Mouse (Mus musculus) neutrophil, adult 5-6 weeks (primary cell): ENCODE measurements around the gene Hoxa11. TPM values are rescaled to one million over a fixed set of nuclear protein-coding genes. Genes with fewer than 3 reads are reported as not detected.

Experiments
- ATAC-seq: fragments of 151-379, 151-347 bp; 2 replicates; pipeline ENCODE4 v1.8.0; 2017; ENCODE audit warnings: mild to moderate bottlenecking, moderate TSS enrichment; ENCODE audit not compliant: insufficient number of reproducible peaks, poor library complexity, low FRiP score, severe bottlenecking; ENCODE audit errors: extremely low read depth
- total RNA-seq: library from RNA; stranded (forward); fragments of 200-1000 nt; gene quantifications from 2 replicates; pipeline ENCODE4 v1.2.3, GENCODE M21; 2017

Hoxa11 gene
- total RNA-seq, 1 experiment from 2014 or later, result not detected

- no peak for ATAC-seq
These were observed 4.2 kb upstream of the Hoxa11 start for GRCm38 (mm10) chr6:52249826-52250225.

DNA sequence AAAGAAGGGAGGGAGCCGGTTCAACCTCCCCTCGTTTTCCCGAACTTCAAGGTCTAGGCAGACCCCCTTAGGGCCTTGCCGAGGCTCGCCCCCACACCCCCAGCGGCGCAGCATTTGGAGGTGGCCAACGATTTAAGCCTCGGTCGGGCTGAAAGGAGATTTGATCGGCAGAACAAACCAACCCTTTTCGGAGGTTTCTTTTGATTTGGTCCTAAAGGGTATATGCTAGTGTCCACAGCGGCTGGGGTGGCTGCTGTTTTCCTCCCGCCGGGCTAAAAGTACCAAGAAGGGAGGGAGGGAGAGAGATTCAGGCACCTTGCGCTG, 3.8 kb upstream of the Hoxa11 start:
- ATAC-seq, result no peak

DNA sequence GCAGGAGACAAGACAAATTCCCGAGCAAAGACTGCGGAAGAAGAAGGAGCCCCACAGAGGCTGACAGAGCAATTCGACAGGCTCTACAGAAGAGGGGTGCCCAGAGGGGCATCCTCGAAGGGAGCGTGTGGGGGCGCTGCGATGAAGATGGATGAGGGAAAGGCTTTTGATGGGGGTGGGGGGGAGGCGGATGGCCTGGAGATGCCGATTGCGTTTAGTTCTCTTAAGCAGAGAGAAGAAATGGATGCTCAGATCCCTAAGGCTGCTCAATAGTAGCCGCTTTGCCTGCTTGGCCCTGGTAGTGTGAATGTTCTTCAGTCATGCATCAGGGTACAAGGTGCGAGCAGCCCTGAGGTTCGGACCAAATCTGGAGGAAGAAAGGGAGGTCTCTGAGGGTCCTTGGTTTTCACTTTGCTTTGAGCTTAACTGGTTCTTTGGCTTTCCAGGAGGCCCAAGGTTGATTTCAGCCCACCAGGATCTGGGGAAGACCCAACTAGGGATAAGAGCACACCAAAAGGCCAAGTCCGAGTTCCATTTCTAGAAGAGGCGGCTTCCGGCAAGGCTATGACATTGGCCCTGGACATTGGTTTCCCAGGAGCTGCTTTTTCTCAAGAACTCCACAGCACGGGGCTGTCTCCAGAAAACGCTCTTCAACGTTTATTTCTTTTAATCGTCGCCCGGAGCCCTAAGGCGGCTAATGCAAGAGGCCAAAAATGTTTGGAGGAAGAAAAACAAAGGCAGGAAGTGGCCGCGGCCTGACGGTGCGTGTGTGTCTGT, 3.2 kb upstream of the Hoxa11 start:
- no peak for ATAC-seq

GRCm38 (mm10) chr6:52247766-52248637, 2.4 kb upstream of the Hoxa11 start:
- no peak for ATAC-seq

DNA sequence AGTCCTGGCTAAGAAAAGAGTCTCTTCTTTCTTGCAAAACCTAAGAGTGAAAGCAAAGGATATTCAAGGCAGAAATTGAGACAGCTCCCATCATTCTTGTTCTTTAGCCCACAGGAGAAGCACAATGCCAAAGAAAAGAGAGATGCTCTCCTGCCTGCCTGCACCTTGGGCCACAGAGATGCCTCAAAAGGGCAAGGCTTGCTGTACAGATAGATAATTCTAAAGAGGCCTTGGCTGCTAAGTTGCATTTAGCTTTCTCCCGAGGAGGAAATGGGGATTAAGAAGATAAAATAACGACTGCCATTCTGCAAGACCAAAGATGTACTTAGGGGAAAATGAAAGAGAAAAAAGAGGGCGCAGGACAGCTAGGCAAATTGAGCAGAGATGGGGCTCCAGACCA, 1.3 kb upstream of the Hoxa11 start:
- ATAC-seq, result no peak

- 0 out of 2 replicates have a peak, but pooled peaks have one; percentile 27 for ATAC-seq
These were observed 793 bp upstream of the Hoxa11 start for GRCm38 (mm10) chr6:52246403-52246803.

GRCm38 (mm10) chr6:52245040-52245756, 412 bp downstream of the Hoxa11 start:
- ATAC-seq, result no peak

DNA sequence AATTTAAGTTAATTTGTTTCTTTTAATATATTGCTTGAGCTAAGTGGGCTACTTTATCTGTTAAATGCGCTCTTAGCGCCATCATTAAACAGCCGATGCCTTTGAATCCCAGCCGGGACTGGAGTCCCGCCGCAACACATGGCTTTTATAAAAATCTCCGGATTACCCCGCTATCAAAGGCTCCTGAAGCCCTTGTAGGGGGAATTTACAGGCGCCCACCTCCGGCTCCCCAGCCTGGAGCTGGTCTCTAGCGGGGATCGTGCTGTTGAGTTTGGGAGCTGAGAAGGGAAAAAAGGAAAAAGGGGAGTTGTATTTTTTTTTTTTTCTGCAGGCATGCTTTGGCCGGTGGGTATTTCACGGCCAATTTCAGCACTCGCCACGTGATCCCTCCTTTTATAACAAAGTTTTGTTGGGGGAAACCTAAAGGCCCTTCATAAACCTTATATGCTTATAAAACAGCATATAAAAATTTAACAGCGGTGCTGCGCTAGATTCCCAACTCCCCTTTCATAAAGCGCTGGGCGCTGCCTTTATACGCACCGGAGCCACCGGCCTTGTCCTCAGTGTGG, 1.1 kb downstream of the Hoxa11 start:
- no peak for ATAC-seq

GRCm38 (mm10) chr6:52243681-52244121, 1.9 kb downstream of the Hoxa11 start:
- no peak for ATAC-seq

DNA sequence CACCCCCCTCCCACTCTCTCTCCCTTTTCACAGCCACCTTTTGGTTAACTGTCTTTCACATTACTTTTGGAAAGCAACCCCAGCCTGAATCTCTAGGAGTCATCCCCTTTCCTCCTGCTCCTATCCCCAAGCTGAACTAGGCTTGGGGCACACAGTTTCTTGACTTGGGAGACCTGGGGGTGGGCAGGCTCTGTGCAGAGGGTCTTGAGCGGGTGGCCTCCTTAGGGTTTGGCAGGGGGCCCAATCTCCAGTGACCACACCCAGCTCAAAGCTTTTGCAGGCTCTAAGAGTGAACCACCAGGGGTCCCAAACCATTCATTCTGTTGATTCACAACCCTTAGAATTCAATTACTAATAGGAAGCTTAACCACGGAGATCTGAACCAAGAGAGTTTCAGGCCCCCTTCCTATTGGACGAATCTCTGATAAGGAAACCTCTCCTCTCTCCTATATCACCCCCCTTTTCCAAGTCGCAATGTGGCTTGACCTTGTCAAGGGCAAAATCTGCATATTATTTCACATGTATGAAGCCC, 2.7 kb downstream of the Hoxa11 start:
- ATAC-seq, result no peak

- ATAC-seq, result no peak
These were observed 4.5 kb downstream of the Hoxa11 start for GRCm38 (mm10) chr6:52241001-52241621.

DNA sequence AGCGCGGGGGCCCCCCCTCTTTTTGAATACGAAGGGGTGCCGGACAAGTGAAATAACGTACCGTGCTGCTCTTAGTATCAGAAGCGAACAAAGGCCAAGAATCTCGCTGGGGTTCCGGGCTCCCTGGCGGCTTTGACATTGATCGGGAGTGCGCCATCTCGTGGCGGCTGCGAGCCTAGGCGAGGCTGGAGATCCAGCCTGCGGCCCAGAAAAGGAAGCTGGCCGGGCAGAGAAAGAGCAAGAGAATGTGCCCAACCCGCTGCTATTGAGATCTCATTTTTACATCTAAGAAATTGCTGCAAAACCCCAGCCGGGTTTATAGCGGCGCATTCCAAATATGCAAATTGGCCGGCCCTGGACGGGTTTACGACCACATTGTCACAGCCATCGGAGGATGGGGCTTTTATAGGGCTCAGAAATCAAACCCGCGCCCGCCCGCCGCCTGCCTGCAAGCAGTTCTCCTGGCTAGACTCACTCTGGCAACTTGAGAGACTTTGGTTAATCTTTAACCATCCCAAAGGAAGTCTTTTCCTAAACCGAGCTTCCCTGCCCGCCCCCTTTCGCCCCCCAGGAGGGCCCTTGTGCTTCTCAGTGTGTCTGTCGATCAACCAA, 5.1 kb downstream of the Hoxa11 start, which contains the start of gene Hoxa10:
Gene Hoxa10, minus strand, starts transcription at position 466 of the 612 bp plus-strand sequence.
- peak; percentile 68 for ATAC-seq

- ATAC-seq, result no peak
These were observed 5.8 kb downstream of the Hoxa11 start for GRCm38 (mm10) chr6:52239625-52240388.

DNA sequence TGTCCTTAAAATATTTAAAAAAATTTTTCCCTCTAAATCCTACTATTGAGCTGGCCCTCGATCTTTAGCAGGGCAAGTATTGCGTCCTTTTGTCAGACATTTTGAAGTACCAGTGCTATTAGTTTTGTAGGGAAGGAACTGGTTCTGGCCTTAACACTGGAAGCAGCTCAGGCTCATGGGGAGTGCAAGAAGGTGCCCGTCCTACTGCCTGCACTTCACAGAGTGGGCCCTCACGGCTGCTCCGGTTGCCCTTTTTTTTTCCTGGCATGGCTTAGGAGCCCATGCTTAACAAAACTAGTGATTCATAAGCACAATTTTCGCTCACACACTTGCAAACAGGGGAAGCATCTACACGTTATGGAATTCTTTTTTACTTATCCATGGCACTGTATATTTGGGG, 6.6 kb downstream of the Hoxa11 start:
- ATAC-seq, result no peak

GRCm38 (mm10) chr6:52238155-52238545, 7.5 kb downstream of the Hoxa11 start:
- no peak for ATAC-seq

DNA sequence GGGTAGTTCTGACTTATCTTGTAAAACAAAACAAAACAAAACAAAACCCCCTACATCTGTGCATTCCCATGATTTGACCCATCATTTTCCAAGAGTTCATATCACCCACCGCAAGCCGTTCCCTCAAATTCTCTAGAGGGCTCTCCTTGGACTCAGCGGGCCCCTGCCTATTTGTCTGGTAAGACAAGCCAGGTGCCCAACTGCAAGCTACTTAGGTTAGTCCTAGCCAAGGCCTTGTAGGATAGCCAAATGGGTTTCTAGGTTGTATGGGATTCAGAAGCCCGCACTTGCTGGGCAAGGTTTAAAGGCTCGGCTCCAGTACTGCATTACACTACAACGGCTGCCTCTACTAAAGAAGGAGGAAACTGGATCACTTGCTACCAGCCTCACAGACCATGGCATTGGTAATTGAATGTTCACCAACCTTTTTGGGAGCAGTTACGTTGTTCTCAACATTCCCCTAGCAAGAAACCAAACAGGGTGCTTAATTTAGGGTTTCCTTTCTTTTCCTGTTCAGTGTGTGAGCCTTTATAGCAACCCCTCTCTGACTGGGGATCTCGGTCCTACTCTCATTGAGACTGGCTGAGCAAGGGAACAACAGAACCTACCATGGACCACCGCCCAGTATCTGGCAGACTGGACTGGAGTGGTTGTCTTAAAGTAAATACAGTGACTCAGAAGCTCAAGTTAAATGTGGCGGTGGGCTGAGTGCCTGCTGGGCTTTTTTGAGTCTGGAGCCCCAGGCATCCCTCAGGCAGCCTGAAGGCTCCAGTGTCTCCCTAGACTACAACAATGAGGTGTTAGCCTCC, 8.1 kb downstream of the Hoxa11 start:
- ATAC-seq, result no peak

GRCm38 (mm10) chr6:52236806-52237205, 8.8 kb downstream of the Hoxa11 start:
- no peak for ATAC-seq
